Mouse (Mus musculus) MEL (cell line): ENCODE data around the gene Gm13278.
"Not testable (repeated sequence)": the region's sequence is repeated elsewhere in the genome, so short reads cannot be mapped to it uniquely, and the experiment has no call there.

Source experiments
- CHD1 ChIP-seq: IDR thresholded peaks from 2 replicates; pipeline ENCODE4 v1.6.1; 2012; ENCODE audit warnings: low read depth, mild to moderate bottlenecking, inconsistent platforms, low read length, improper control_type of control experiment
- CTCF ChIP-seq, 3 experiments: IDR thresholded peaks in 2 of 3; conservative IDR thresholded peaks in 1 of 3; 2 replicates each; pipeline ENCODE4 v1.5.1; 2011 to 2012; ENCODE audit warnings: low read length in 3 of 3, low read depth in 2 of 3, mild to moderate bottlenecking in 2 of 3, improper control_type of control experiment in 1 of 3, inconsistent platforms in 1 of 3, mixed read lengths in 1 of 3, moderate library complexity in 1 of 3; ENCODE audit not compliant: control insufficient read depth in 1 of 3, insufficient read depth in 1 of 3, poor library complexity in 1 of 3, severe bottlenecking in 1 of 3
- MAX ChIP-seq: IDR thresholded peaks from 2 replicates; pipeline ENCODE4 v1.6.1; 2011; ENCODE audit warnings: low read length, improper control_type of control experiment
- MEF2A ChIP-seq: IDR thresholded peaks from 2 replicates; pipeline ENCODE4 v1.6.1; 2014; ENCODE audit warnings: low read depth, mild to moderate bottlenecking, inconsistent platforms, low read length, improper control_type of control experiment; ENCODE audit not compliant: poor library complexity, insufficient replicate concordance, severe bottlenecking; ENCODE audit errors: extremely low read depth
- NELFE ChIP-seq: IDR thresholded peaks from 2 replicates; pipeline ENCODE4 v1.6.1; 2011; ENCODE audit warnings: low read depth, low read length, improper control_type of control experiment
- POLR2A ChIP-seq, 2 experiments: IDR thresholded peaks; 2 replicates each; pipeline ENCODE4 v1.6.1; 2011 to 2012; ENCODE audit warnings: low read length in 2 of 2, mild to moderate bottlenecking in 2 of 2, control low read depth in 1 of 2, improper control_type of control experiment in 1 of 2, low read depth in 1 of 2, moderate library complexity in 1 of 2; ENCODE audit not compliant: control insufficient read depth in 1 of 2, insufficient read depth in 1 of 2, poor library complexity in 1 of 2
- RCOR1 ChIP-seq: IDR thresholded peaks from 2 replicates; pipeline ENCODE4 v1.6.1; 2012; ENCODE audit warnings: low read depth, mild to moderate bottlenecking, inconsistent platforms, low read length, improper control_type of control experiment
- TAL1 ChIP-seq: IDR thresholded peaks from 2 replicates; pipeline ENCODE4 v1.6.1; 2012; ENCODE audit warnings: mild to moderate bottlenecking, inconsistent platforms, low read length, moderate library complexity, mixed read lengths
- USF1 ChIP-seq: IDR thresholded peaks from 2 replicates; pipeline ENCODE4 v1.6.1; 2014; ENCODE audit warnings: low read depth, mild to moderate bottlenecking, inconsistent platforms, low read length, improper control_type of control experiment, moderate library complexity

DNA sequence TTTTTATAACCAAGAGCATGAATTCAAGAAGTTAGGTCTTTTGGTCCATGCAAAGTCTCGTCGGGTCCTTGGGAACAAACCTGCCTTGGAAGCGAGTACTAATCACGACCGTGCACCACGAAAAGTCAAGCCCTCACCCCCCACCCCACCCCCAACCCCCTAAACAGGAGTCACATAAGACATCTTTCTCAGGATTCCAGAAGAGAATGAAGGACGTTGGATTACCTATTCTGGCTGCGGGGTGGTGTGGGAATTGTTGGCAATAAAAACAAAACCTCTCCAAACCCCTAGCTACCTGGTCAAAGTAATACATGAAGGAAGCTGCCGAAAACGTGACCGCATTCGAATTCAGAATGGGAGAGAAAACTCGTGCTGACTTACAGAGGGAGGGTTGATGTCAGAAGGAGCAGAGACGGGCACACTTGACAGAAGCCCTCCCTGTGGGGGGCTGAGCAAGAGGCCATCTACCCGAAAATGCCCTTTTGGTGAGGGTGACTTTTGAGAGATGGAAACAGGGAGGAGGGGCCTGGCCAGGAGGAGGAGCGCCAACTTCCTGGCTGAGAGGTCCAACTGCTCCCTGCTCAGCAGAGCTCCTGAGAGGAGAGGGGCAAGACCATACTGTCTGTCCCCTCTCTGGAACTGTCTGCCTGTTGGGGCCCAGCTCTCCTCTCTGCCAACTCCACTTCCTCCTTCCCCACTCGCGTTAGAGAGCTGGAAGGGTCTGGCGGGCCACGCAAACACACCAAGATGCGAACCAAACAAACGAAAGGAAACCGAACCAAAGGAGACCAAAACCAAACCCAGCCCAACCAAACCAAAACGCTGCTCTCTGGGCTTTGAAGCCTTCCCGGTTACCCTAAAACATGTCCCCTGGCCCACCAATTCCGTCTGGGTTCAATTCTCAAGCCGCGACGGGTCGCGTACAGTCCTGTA, 34.5 kb upstream of the Gm13278 start:
- TF ChIP-seq CTCF (IDR thresholded peaks at IDR 0.05 in 2 of 3, conservative IDR thresholded peaks at IDR 0.05 in 1 of 3; ENCODE audit: control insufficient read depth in 1 of 3, insufficient read depth in 1 of 3, low read depth in 2 of 3, low read length in 3 of 3, poor library complexity in 1 of 3, severe bottlenecking in 1 of 3); USF1; POLR2A (IDR thresholded peaks at IDR 0.05; ENCODE audit: control insufficient read depth in 1 of 2, insufficient read depth in 1 of 2, low read depth in 1 of 2, low read length in 2 of 2, poor library complexity in 1 of 2); CHD1; MEF2A; TAL1; MAX; RCOR1; NELFE: not testable (repeated sequence)
